Mouse (Mus musculus): ENCODE data around the gene Mettl23.

- no peak for TF ChIP-seq FLI1 (IDR thresholded peaks at IDR 0.05; ENCODE audit: low read length)
- TF ChIP-seq GATA1 (IDR thresholded peaks at IDR 0.05; ENCODE audit: borderline replicate concordance, low read length): no peak
These were observed 28.1 kb upstream of the Mettl23 start for GRCm38 (mm10) chr11:116814884-116815415.
